Mouse (Mus musculus): ENCODE measurements at regions not wholly inside any gene's neighbourhood (a gene's known extent, or its start where the extent isn't known, plus 50 kb on each side); places are given as distances from the start of the nearest gene placed in this dataset.
A peak's percentile ranks its signal among the peaks of the same experiment; 100 is the strongest.
"Not testable (repeated sequence)": the region's sequence is repeated elsewhere in the genome, so short reads cannot be mapped to it uniquely, and the experiment has no call there.

- no peak for DNase-seq
Measured at GRCm38 (mm10) chr3:157371509-157371908, 162.5 kb upstream of the Zranb2 start.

GRCm38 (mm10) chr3:157373333-157373732 lies 160.6 kb upstream of the Zranb2 start:
- no peak for DNase-seq

- DNase-seq = no peak
Measured at GRCm38 (mm10) chr3:157374178-157374577, 159.8 kb upstream of the Zranb2 start.

- DNase-seq = no peak
Measured at GRCm38 (mm10) chr3:157377531-157377930, 156.4 kb upstream of the Zranb2 start.

- DNase-seq = no peak
Measured at GRCm38 (mm10) chr3:157378127-157378526, 155.8 kb upstream of the Zranb2 start.

- no peak for DNase-seq
Measured at GRCm38 (mm10) chr3:157391835-157392234, 142.1 kb upstream of the Zranb2 start.

- no peak for DNase-seq
Measured at GRCm38 (mm10) chr3:157393903-157394302, 140.1 kb upstream of the Zranb2 start.

GRCm38 (mm10) chr3:157399909-157400308 lies 134.1 kb upstream of the Zranb2 start:
- no peak for DNase-seq

- no peak for DNase-seq
Measured at GRCm38 (mm10) chr3:157404054-157404453, 129.9 kb upstream of the Zranb2 start.

- DNase-seq = not testable (repeated sequence)
Measured at GRCm38 (mm10) chr3:157423447-157423846, 110.5 kb upstream of the Zranb2 start.

- no peak for DNase-seq
Measured at GRCm38 (mm10) chr3:157426720-157427119, 107.2 kb upstream of the Zranb2 start.

- DNase-seq = peak in 1 of 2 experiments; percentile 7
Measured at GRCm38 (mm10) chr3:157449794-157450193, 84.2 kb upstream of the Zranb2 start.

- no peak for DNase-seq
Measured at GRCm38 (mm10) chr3:157471600-157471999, 62.4 kb upstream of the Zranb2 start.

- no peak for DNase-seq
Measured at GRCm38 (mm10) chr3:157472674-157473073, 61.3 kb upstream of the Zranb2 start.

- no peak for DNase-seq
Measured at GRCm38 (mm10) chr3:157477731-157478130, 56.2 kb upstream of the Zranb2 start.

Measured in heart, adult 18-20 months (tissue).